Mouse (Mus musculus) lung, postnatal 0 days (tissue): ENCODE results near the gene Mfsd14b.

Source experiments
- CTCF ChIP-seq: IDR thresholded peaks from 2 replicates; pipeline ENCODE4 v1.5.1; 2016; ENCODE audit warnings: antibody characterized with exemption, mild to moderate bottlenecking
- EP300 ChIP-seq: IDR thresholded peaks from 2 replicates; pipeline ENCODE4 v1.6.1; 2016; ENCODE audit warnings: antibody characterized with exemption, mild to moderate bottlenecking, control low read depth

DNA sequence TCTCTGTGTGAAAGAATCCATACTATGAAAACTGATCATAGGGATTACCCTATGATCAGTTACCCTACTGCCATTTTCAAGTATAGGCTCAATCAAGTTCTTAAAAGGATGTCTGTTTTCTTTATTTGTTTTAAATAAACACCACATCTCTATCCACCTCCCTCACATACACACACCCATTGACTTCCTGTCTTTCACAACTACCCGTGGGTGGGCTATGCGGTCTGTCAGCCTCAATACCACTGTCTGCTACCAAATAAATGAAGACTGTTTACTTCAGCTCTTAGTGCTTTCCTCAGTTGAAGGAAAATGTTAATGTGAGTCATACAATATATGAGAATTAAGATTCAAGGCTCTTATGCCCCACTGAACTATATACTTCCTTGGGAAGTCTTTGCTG lies 42.8 kb downstream of the Mfsd14b start:
- TF ChIP-seq CTCF (no peak), EP300 (no peak)
